Mouse (Mus musculus) stomach, embryonic 15.5 days (tissue): ENCODE data around the gene Bclaf1. TPM values are rescaled to one million over a fixed set of nuclear protein-coding genes. Genes with fewer than 3 reads are reported as not detected.

ENCODE experiments used
- ATAC-seq: fragments of 200-750 bp; cut with Nextera tagmentation; 2 replicates; pipeline ENCODE4 v1.8.0; 2017; ENCODE audit warnings: low read depth, moderate number of reproducible peaks, moderate TSS enrichment; ENCODE audit not compliant: insufficient read depth, low FRiP score
- H3K27ac ChIP-seq: fragments of 300-500 bp; sonication (generic); 2 replicates; pipeline ENCODE4 v1.5.1; 2015; ENCODE audit warnings: mild to moderate bottlenecking, inconsistent platforms
- H3K27me3 ChIP-seq: fragments of 300-500 bp; sonication (generic); replicated peaks from 2 replicates; pipeline ENCODE4 v1.6.1; 2015; ENCODE audit warnings: inconsistent platforms
- H3K36me3 ChIP-seq: fragments of 300-500 bp; sonication (generic); 2 replicates; pipeline ENCODE4 v1.6.1; 2015; ENCODE audit warnings: inconsistent platforms
- H3K4me1 ChIP-seq: fragments of 300-500 bp; sonication (generic); 2 replicates; pipeline ENCODE4 v1.6.1; 2015; ENCODE audit warnings: inconsistent platforms
- H3K4me2 ChIP-seq: fragments of 300-500 bp; sonication (generic); 2 replicates; pipeline ENCODE4 v1.6.1; 2015; ENCODE audit warnings: mild to moderate bottlenecking, inconsistent platforms
- H3K4me3 ChIP-seq: fragments of 300-500 bp; sonication (generic); replicated peaks from 2 replicates; pipeline ENCODE4 v1.5.1; 2015; ENCODE audit warnings: inconsistent platforms
- H3K9ac ChIP-seq: fragments of 300-500 bp; sonication (generic); 2 replicates; pipeline ENCODE4 v1.6.1; 2015; ENCODE audit warnings: inconsistent platforms
- H3K9me3 ChIP-seq: fragments of 300-500 bp; sonication (generic); 2 replicates; pipeline ENCODE4 v1.6.1; 2016; ENCODE audit warnings: inconsistent platforms
- WGBS: fragments of 180-500 bp; shearing (Covaris S2); methylation state at CpG from one replicate; pipeline ENCODE4 v1.1.7; 2015; 5-methylcytosine and 5-hydroxymethylcytosine counted together
- polyA plus RNA-seq: library from polyadenylated mRNA; unstranded; fragments of >200 nt; fragmentation: Nextera tagmentation; extraction: Ambion mirVana; gene quantifications from 2 replicates; pipeline ENCODE4 v1.2.1, GENCODE M21; 2015

The Bclaf1 gene
- polyA plus RNA-seq, 1 experiment from 2014 or later = 113 TPM

- Histone ChIP-seq H3K27ac (no peak overlapping the region), H3K9ac (no peak overlapping the region), H3K4me3 (no peak overlapping the region), H3K4me1 (peaks cover 16% of the 10 kb centered on the region), H3K27me3 (no peaks in the 10 kb centered on the region), H3K36me3 (no peaks in the 10 kb centered on the region), H3K4me2 (no peak overlapping the region), H3K9me3 (no peaks in the 10 kb centered on the region)
- ATAC-seq = no peak
- 60% methylated on average over 6 of the region's 6 CpGs for WGBS
These were observed 24.9 kb upstream of the Bclaf1 start for GRCm38 (mm10) chr10:20287369-20287768.

GRCm38 (mm10) chr10:20290467-20290883 lies 21.8 kb upstream of the Bclaf1 start:
- no peaks in the 10 kb centered on the region for H3K36me3 ChIP-seq
- H3K27me3 ChIP-seq = no peaks in the 10 kb centered on the region
- ATAC-seq = no peak
- H3K4me3 ChIP-seq = peak overlapping the region; percentile 17
- no peaks in the 10 kb centered on the region for H3K9me3 ChIP-seq
- WGBS = 15% methylated on average over 11 of the region's 11 CpGs
- H3K27ac ChIP-seq = no peak overlapping the region
- 0 out of 2 replicates have a peak overlapping the region, but pooled peaks have one; percentile 6 for H3K9ac ChIP-seq
- peak overlapping the region; percentile 49 for H3K4me2 ChIP-seq
- peaks cover 12% of the 10 kb centered on the region for H3K4me1 ChIP-seq

- H3K27ac ChIP-seq = no peak overlapping the region
- no peak overlapping the region for H3K9ac ChIP-seq
- no peak overlapping the region for H3K4me3 ChIP-seq
- H3K27me3 ChIP-seq = no peaks in the 10 kb centered on the region
- no peaks in the 10 kb centered on the region for H3K9me3 ChIP-seq
- no peaks in the 10 kb centered on the region for H3K36me3 ChIP-seq
- no peak overlapping the region for H3K4me2 ChIP-seq
- no peak for ATAC-seq
- no peaks in the 10 kb centered on the region for H3K4me1 ChIP-seq
- 67% methylated on average over 5 of the region's 5 CpGs for WGBS
These were observed 16.3 kb upstream of the Bclaf1 start for GRCm38 (mm10) chr10:20295961-20296360.

- H3K9me3 ChIP-seq = no peaks in the 10 kb centered on the region
- no peak overlapping the region for H3K27ac ChIP-seq
- WGBS = 59% methylated on average over 3 of the region's 3 CpGs
- no peak overlapping the region for H3K4me2 ChIP-seq
- no peaks in the 10 kb centered on the region for H3K4me1 ChIP-seq
- H3K36me3 ChIP-seq = no peaks in the 10 kb centered on the region
- ATAC-seq = no peak
- H3K4me3 ChIP-seq = no peak overlapping the region
- no peak overlapping the region for H3K9ac ChIP-seq
- no peaks in the 10 kb centered on the region for H3K27me3 ChIP-seq
These were observed 13.9 kb upstream of the Bclaf1 start for GRCm38 (mm10) chr10:20298152-20298920.

GRCm38 (mm10) chr10:20299114-20299513 lies 13.2 kb upstream of the Bclaf1 start:
- H3K27me3 ChIP-seq = no peaks in the 10 kb centered on the region
- no peaks in the 10 kb centered on the region for H3K9me3 ChIP-seq
- H3K4me3 ChIP-seq = no peak overlapping the region
- ATAC-seq = no peak
- H3K36me3 ChIP-seq = no peaks in the 10 kb centered on the region
- no peak overlapping the region for H3K4me2 ChIP-seq
- H3K4me1 ChIP-seq = no peaks in the 10 kb centered on the region
- H3K27ac ChIP-seq = no peak overlapping the region
- 73% methylated on average over 5 of the region's 5 CpGs for whole genome bisulfite sequencing
- H3K9ac ChIP-seq = no peak overlapping the region

- no peaks in the 10 kb centered on the region for H3K27me3 ChIP-seq
- no peak for ATAC-seq
- H3K27ac ChIP-seq = peak overlapping the region; percentile 100
- H3K4me1 ChIP-seq = peaks cover 10% of the 10 kb centered on the region; the same call in 1 of the 2 replicates
- H3K4me2 ChIP-seq = peak overlapping the region; percentile 55
- H3K9ac ChIP-seq = peak overlapping the region; percentile 79
- H3K4me3 ChIP-seq = peak overlapping the region; percentile 77
- no peaks in the 10 kb centered on the region for H3K9me3 ChIP-seq
- no peaks in the 10 kb centered on the region for H3K36me3 ChIP-seq
- 43% methylated on average over 11 of the region's 11 CpGs for WGBS
These were observed 1.1 kb upstream of the Bclaf1 start for GRCm38 (mm10) chr10:20310969-20311769.

- peak overlapping the region; percentile 77 for H3K4me3 ChIP-seq
- H3K27ac ChIP-seq = peak overlapping the region; percentile 100
- peak overlapping the region; percentile 56 for H3K4me2 ChIP-seq
- H3K9me3 ChIP-seq = no peaks in the 10 kb centered on the region
- WGBS = under 1% methylated on average over 46 of the region's 54 CpGs
- H3K36me3 ChIP-seq = no peaks in the 10 kb centered on the region
- peak; percentile 70 for ATAC-seq
- no peaks in the 10 kb centered on the region for H3K27me3 ChIP-seq
- peaks cover 10% of the 10 kb centered on the region; the same call in 1 of the 2 replicates for H3K4me1 ChIP-seq
- H3K9ac ChIP-seq = peak overlapping the region; percentile 90
These were observed 550 bp downstream of the Bclaf1 start for GRCm38 (mm10) chr10:20312736-20313301.

GRCm38 (mm10) chr10:20313447-20313846 lies 1.2 kb downstream of the Bclaf1 start:
- ATAC-seq = no peak
- WGBS = 40% methylated on average over 13 of the region's 13 CpGs
- H3K4me1 ChIP-seq = peaks cover 10% of the 10 kb centered on the region; the same call in 1 of the 2 replicates
- H3K9ac ChIP-seq = no peak overlapping the region; the same call in 1 of the 2 replicates
- H3K4me2 ChIP-seq = peak overlapping the region; percentile 56
- 0 out of 2 replicates have a peak, but pooled peaks cover 2% of the 10 kb centered on the region for H3K36me3 ChIP-seq
- no peaks in the 10 kb centered on the region for H3K9me3 ChIP-seq
- no peak overlapping the region for H3K27ac ChIP-seq
- H3K4me3 ChIP-seq = peak overlapping the region; percentile 77
- no peaks in the 10 kb centered on the region for H3K27me3 ChIP-seq

GRCm38 (mm10) chr10:20313941-20314340 lies 1.7 kb downstream of the Bclaf1 start:
- H3K9me3 ChIP-seq = no peaks in the 10 kb centered on the region
- no peaks in the 10 kb centered on the region for H3K27me3 ChIP-seq
- ATAC-seq = no peak
- H3K36me3 ChIP-seq = 0 out of 2 replicates have a peak, but pooled peaks cover 3% of the 10 kb centered on the region
- WGBS = 79% methylated on average over 4 of the region's 4 CpGs
- peak overlapping the region; percentile 56 for H3K4me2 ChIP-seq
- H3K4me3 ChIP-seq = no peak overlapping the region; the same call in 1 of the 2 replicates
- H3K27ac ChIP-seq = no peak overlapping the region
- peaks cover 10% of the 10 kb centered on the region; the same call in 1 of the 2 replicates for H3K4me1 ChIP-seq
- no peak overlapping the region for H3K9ac ChIP-seq

- H3K4me3 ChIP-seq = no peak overlapping the region
- no peak for ATAC-seq
- H3K27me3 ChIP-seq = no peaks in the 10 kb centered on the region
- no peak overlapping the region for H3K9ac ChIP-seq
- H3K9me3 ChIP-seq = no peaks in the 10 kb centered on the region
- WGBS = 45% methylated on average over 2 of the region's 2 CpGs
- 0 out of 2 replicates have a peak, but pooled peaks cover 3% of the 10 kb centered on the region for H3K36me3 ChIP-seq
- H3K4me2 ChIP-seq = no peak overlapping the region
- no peak overlapping the region for H3K27ac ChIP-seq
- H3K4me1 ChIP-seq = peaks cover 10% of the 10 kb centered on the region; the same call in 1 of the 2 replicates
These were observed 2.5 kb downstream of the Bclaf1 start for GRCm38 (mm10) chr10:20314797-20315196.

- 0 out of 2 replicates have a peak, but pooled peaks cover 5% of the 10 kb centered on the region for H3K36me3 ChIP-seq
- H3K27me3 ChIP-seq = no peaks in the 10 kb centered on the region
- no peak overlapping the region for H3K4me2 ChIP-seq
- no peak overlapping the region for H3K4me3 ChIP-seq
- 84% methylated on average over 5 of the region's 5 CpGs for WGBS
- no peak overlapping the region for H3K9ac ChIP-seq
- H3K9me3 ChIP-seq = no peaks in the 10 kb centered on the region
- ATAC-seq = no peak
- peaks cover 3% of the 10 kb centered on the region; the same call in 1 of the 2 replicates for H3K4me1 ChIP-seq
- no peak overlapping the region for H3K27ac ChIP-seq
These were observed 5.2 kb downstream of the Bclaf1 start for GRCm38 (mm10) chr10:20317466-20317865.
